Mouse (Mus musculus) stomach, embryonic 14.5 days (tissue): ENCODE measurements at regions not wholly inside any gene's neighbourhood (a gene's known extent, or its start where the extent isn't known, plus 50 kb on each side); places are given as distances from the start of the nearest gene placed in this dataset. TPM values are rescaled to one million over a fixed set of nuclear protein-coding genes. Genes with fewer than 3 reads are reported as not detected.

ENCODE experiments used
- ATAC-seq: fragments of 200-750 bp; cut with Nextera tagmentation; 2 replicates; pipeline ENCODE4 v1.8.0; 2017; ENCODE audit warnings: low read depth, moderate TSS enrichment; ENCODE audit not compliant: insufficient number of reproducible peaks, insufficient read depth, low FRiP score
- H3K27ac ChIP-seq: fragments of 300-500 bp; sonication (generic); 2 replicates; pipeline ENCODE4 v1.5.1; 2014; ENCODE audit warnings: mild to moderate bottlenecking, low read length, moderate library complexity, mixed read lengths
- H3K27me3 ChIP-seq: fragments of 300-500 bp; sonication (generic); 2 replicates; pipeline ENCODE4 v1.6.1; 2014; ENCODE audit warnings: low read length, control low read depth, mixed read lengths; ENCODE audit not compliant: control insufficient read depth, insufficient read depth
- H3K36me3 ChIP-seq: fragments of 300-500 bp; sonication (generic); 2 replicates; pipeline ENCODE4 v1.6.1; 2014; ENCODE audit warnings: mild to moderate bottlenecking, control low read depth, low read length, moderate library complexity, mixed read lengths; ENCODE audit not compliant: control insufficient read depth, insufficient read depth
- H3K4me1 ChIP-seq: fragments of 300-500 bp; sonication (generic); 2 replicates; pipeline ENCODE4 v1.6.1; 2014; ENCODE audit warnings: low read length, control low read depth, mixed read lengths; ENCODE audit not compliant: control insufficient read depth, insufficient read depth
- H3K4me2 ChIP-seq: fragments of 300-500 bp; sonication (generic); replicated peaks from 2 replicates; pipeline ENCODE4 v1.6.1; 2014; ENCODE audit warnings: low read depth, low read length, control low read depth
- H3K4me3 ChIP-seq: fragments of 300-500 bp; sonication (generic); 2 replicates; pipeline ENCODE4 v1.5.1; 2014; ENCODE audit warnings: low read depth, low read length, control low read depth
- H3K9ac ChIP-seq: fragments of 300-500 bp; sonication (generic); replicated peaks from 2 replicates; pipeline ENCODE4 v1.6.1; 2014; ENCODE audit warnings: low read depth, mild to moderate bottlenecking, control low read depth, low read length, moderate library complexity, mixed read lengths
- H3K9me3 ChIP-seq: fragments of 300-500 bp; sonication (generic); 2 replicates; pipeline ENCODE4 v1.6.1; 2016; ENCODE audit warnings: low read depth, low read length, control low read depth; ENCODE audit not compliant: control insufficient read depth
- WGBS: fragments of 180-500 bp; shearing (Covaris S2); extraction: QIAGEN DNeasy Blood & Tissue Kit; methylation state at CpG from one replicate; pipeline ENCODE4 v1.1.7; 2014; 5-methylcytosine and 5-hydroxymethylcytosine counted together
- microRNA-seq: library from miRNA; unstranded; fragments of <30 nt; microRNA quantifications from one replicate; pipeline ENCODE4, GENCODE M21; 2016

DNA sequence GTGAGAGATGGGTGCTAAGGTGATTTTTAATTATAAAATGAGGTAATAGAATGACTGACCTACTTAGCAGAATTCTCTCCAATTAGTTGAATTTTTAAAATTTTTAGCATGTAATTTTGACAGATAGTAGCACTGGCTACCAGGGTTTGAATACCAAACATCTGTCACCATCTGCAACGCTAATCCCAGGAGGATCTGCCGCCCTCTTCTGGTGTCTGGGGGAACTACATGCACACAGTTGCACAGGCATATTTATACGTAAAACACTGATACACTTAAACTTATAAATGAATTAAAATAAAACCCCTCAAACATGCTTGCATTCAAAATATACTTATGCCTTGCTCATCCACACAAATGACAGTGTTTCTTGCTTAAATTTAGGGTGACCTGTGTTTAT, 316.1 kb upstream of the Adam34 start:
- no peak overlapping the region for H3K9ac ChIP-seq
- no peaks in the 10 kb centered on the region for H3K4me1 ChIP-seq
- H3K36me3 ChIP-seq = no peaks in the 10 kb centered on the region
- WGBS = 30% methylated on average over 3 of the region's 3 CpGs
- no peak overlapping the region for H3K4me3 ChIP-seq
- no peak for ATAC-seq
- no peaks in the 10 kb centered on the region for H3K9me3 ChIP-seq
- no peak overlapping the region for H3K4me2 ChIP-seq
- H3K27ac ChIP-seq = no peak overlapping the region
- no peaks in the 10 kb centered on the region for H3K27me3 ChIP-seq

GRCm38 (mm10) chr8:44024028-44024427, 314.2 kb upstream of the Adam34 start:
- Histone ChIP-seq H3K9me3 (no peaks in the 10 kb centered on the region), H3K4me1 (no peaks in the 10 kb centered on the region), H3K4me3 (no peak overlapping the region), H3K27me3 (no peaks in the 10 kb centered on the region), H3K36me3 (no peaks in the 10 kb centered on the region), H3K9ac (no peak overlapping the region), H3K4me2 (no peak overlapping the region), H3K27ac (no peak overlapping the region)
- ATAC-seq = no peak
- WGBS = 79% methylated on average over 3 of the region's 3 CpGs

Small RNAs in the stretch of these regions (microRNA-seq; reads per million reads assigned to microRNA genes)
- gene Gm24591 = not detected
